Mouse (Mus musculus) olfactory bulb, adult 2 months (tissue): ENCODE data around the gene Nmnat2. TPM values are rescaled to one million over a fixed set of nuclear protein-coding genes. Genes with fewer than 3 reads are reported as not detected.

ENCODE experiments used
- H3K27ac ChIP-seq: fragments of 200-500 bp; 2 replicates; pipeline ENCODE4 v1.5.1; 2012; ENCODE audit warnings: low read depth, low read length; ENCODE audit not compliant: insufficient read depth
- H3K4me1 ChIP-seq: fragments of 200-500 bp; 2 replicates; pipeline ENCODE4 v1.6.1; 2012; ENCODE audit warnings: low read length; ENCODE audit not compliant: control insufficient read depth, insufficient read depth
- H3K4me3 ChIP-seq: fragments of 200-500 bp; 2 replicates; pipeline ENCODE4 v1.5.1; 2012; ENCODE audit warnings: mild to moderate bottlenecking, low read depth, low read length, moderate library complexity; ENCODE audit not compliant: insufficient read depth
- CTCF ChIP-seq: fragments of 200-500 bp; IDR thresholded peaks from 2 replicates; pipeline ENCODE4 v1.5.1; 2012; ENCODE audit warnings: low read depth, mild to moderate bottlenecking, low read length, moderate library complexity; ENCODE audit not compliant: insufficient read depth
- POLR2A ChIP-seq: fragments of 200-500 bp; IDR thresholded peaks from 2 replicates; pipeline ENCODE4 v1.6.1; 2012; ENCODE audit warnings: mild to moderate bottlenecking, low read depth, low read length, moderate library complexity; ENCODE audit not compliant: insufficient read depth
- WGBS: fragments of 180-500 bp; shearing (Covaris S2); methylation state at CpG from one replicate; pipeline ENCODE4 v1.1.7; 2018; 5-methylcytosine and 5-hydroxymethylcytosine counted together
- polyA plus RNA-seq: library from polyadenylated mRNA; stranded (reverse); fragments of >200 nt; gene quantifications from 2 replicates; pipeline ENCODE4 v1.2.4, GENCODE M21; 2012; ENCODE audit warnings: low replicate concordance; ENCODE audit not compliant: missing spikeins, insufficient read depth, insufficient read length

The Nmnat2 gene
- polyA plus RNA-seq, 1 experiment, result not detected

DNA sequence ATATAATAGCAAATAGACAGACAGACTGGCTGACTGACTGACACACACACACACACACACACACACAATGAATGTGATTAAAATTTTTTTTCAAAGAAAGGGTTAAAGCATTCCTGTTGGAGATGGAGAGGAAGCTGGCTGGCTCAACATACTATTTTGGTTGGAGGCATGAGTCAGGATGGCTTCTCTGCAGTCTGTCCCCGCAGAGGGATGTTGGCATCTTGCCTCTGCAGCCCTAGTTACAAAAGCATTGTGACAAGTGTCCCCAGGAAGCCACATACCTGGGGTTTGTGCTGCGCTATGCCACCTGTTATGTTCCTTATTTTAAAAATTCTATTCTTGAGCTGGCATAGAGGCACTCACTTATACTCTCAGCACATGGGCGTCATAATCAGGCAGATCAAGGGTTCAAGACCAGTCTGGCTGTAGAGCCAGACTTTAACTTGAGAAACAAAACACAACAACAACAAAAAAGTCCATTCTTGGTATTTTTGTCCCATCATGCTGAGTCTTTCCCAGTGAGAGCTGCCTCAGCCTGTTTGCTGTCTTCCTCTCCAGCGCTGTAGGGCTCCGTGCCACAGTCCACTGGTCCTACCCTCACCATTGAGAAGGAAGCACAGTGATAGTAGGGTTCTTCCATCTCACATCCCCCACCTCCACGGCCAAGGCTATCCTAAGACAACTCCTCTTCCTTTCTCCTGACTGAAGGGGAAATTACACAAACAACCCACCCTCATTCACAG lies 45.9 kb downstream of the Nmnat2 start:
- H3K4me3 ChIP-seq, result no peak overlapping the region
- no peak overlapping the region for H3K27ac ChIP-seq
- 63% methylated on average over 6 of the region's 6 CpGs for WGBS
- peaks cover 14% of the 10 kb centered on the region for H3K4me1 ChIP-seq
- no peak for TF ChIP-seq POLR2A
- no peak for TF ChIP-seq CTCF

DNA sequence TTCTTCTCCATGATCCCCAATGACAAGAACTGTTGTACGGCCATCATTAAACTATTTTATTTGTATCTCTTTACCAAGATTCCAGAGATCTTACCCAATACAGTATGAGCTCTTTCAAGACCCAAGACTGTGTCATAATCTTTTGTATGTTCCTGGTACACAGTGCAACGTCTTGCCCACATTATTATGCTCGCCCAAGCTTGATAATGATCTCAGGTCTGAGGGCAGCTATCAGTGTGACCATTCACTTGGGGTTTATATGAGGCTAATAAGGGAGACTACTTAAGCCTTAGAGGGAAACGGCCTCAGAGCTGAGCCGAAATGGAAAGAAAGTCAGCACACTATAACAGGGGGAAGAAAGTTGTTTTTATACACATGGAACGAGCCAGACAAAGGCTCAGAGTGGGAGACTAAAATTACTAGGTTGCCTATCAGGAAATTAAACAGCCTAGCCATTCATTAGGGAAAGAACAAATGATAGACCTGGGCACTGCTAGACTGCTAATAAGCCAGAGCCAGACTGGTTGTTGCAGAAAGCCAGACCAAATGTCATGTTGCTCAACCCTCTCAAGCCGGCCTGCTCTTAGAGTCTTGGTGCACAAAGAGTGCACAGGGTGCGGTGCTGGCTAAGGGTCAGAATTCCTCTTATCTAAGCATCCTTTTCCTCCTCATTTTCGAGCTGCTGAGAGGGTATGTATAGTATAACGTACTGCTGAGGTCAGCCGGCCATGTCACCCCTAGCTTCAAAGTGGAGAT lies 47.7 kb downstream of the Nmnat2 start:
- Histone ChIP-seq H3K4me1 (peaks cover 16% of the 10 kb centered on the region), H3K4me3 (no peak overlapping the region), H3K27ac (no peak overlapping the region)
- 45% methylated on average over 11 of the region's 11 CpGs for WGBS
- no peak for TF ChIP-seq CTCF
- no peak for TF ChIP-seq POLR2A

GRCm38 (mm10) chr1:153004472-153004871 lies 49.7 kb downstream of the Nmnat2 start:
- no peak for TF ChIP-seq POLR2A
- TF ChIP-seq CTCF, result no peak
- Histone ChIP-seq H3K4me3 (no peak overlapping the region), H3K27ac (no peak overlapping the region), H3K4me1 (peaks cover 16% of the 10 kb centered on the region)
- 96% methylated on average over 2 of the region's 2 CpGs for WGBS

- no peak overlapping the region for H3K27ac ChIP-seq
- 82% methylated on average over 5 of the region's 5 CpGs for WGBS
- H3K4me1 ChIP-seq, result peaks cover 11% of the 10 kb centered on the region
- no peak overlapping the region for H3K4me3 ChIP-seq
- TF ChIP-seq POLR2A (no peak), CTCF (no peak)
These were observed 51.3 kb downstream of the Nmnat2 start for GRCm38 (mm10) chr1:153006054-153006453.

GRCm38 (mm10) chr1:153006761-153007160 lies 52.0 kb downstream of the Nmnat2 start:
- 92% methylated on average over 4 of the region's 4 CpGs for WGBS
- Histone ChIP-seq H3K4me1 (peaks cover 15% of the 10 kb centered on the region), H3K4me3 (no peak overlapping the region), H3K27ac (no peak overlapping the region)
- no peak for TF ChIP-seq POLR2A
- no peak for TF ChIP-seq CTCF

- Histone ChIP-seq H3K4me1 (peaks cover 19% of the 10 kb centered on the region), H3K27ac (no peak overlapping the region), H3K4me3 (no peak overlapping the region)
- TF ChIP-seq CTCF (no peak), POLR2A (no peak)
- WGBS, result 97% methylated on average over 5 of the region's 5 CpGs
These were observed 52.5 kb downstream of the Nmnat2 start for GRCm38 (mm10) chr1:153007292-153007691.

DNA sequence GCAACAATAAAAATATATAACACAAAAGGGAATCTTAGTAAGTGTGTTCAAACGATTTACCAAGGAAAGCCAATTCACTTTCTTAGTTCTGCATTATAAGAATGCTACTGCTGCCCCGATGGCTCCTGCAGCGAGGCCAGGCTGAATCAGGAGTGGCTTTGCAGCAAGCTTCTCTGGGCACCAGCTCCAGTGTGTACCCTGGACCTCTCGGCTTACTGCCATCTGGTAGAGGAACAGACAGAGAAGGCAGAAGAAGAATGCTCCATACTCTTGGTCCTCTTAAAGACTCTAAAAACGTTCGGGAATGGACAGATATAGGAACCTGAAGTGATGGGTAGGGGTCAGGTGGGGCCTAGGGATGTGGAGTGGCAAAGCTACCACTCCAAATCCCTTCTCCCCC lies 53.0 kb downstream of the Nmnat2 start:
- TF ChIP-seq POLR2A (no peak), CTCF (no peak)
- H3K27ac ChIP-seq, result no peak overlapping the region
- 93% methylated on average over 6 of the region's 6 CpGs for WGBS
- H3K4me1 ChIP-seq, result peaks cover 18% of the 10 kb centered on the region
- no peak overlapping the region for H3K4me3 ChIP-seq

- Histone ChIP-seq H3K4me3 (no peak overlapping the region), H3K27ac (no peak overlapping the region), H3K4me1 (peaks cover 20% of the 10 kb centered on the region)
- WGBS, result 89% methylated on average over 9 of the region's 9 CpGs
- TF ChIP-seq CTCF, result no peak
- no peak for TF ChIP-seq POLR2A
These were observed 54.5 kb downstream of the Nmnat2 start for GRCm38 (mm10) chr1:153009338-153009737.

DNA sequence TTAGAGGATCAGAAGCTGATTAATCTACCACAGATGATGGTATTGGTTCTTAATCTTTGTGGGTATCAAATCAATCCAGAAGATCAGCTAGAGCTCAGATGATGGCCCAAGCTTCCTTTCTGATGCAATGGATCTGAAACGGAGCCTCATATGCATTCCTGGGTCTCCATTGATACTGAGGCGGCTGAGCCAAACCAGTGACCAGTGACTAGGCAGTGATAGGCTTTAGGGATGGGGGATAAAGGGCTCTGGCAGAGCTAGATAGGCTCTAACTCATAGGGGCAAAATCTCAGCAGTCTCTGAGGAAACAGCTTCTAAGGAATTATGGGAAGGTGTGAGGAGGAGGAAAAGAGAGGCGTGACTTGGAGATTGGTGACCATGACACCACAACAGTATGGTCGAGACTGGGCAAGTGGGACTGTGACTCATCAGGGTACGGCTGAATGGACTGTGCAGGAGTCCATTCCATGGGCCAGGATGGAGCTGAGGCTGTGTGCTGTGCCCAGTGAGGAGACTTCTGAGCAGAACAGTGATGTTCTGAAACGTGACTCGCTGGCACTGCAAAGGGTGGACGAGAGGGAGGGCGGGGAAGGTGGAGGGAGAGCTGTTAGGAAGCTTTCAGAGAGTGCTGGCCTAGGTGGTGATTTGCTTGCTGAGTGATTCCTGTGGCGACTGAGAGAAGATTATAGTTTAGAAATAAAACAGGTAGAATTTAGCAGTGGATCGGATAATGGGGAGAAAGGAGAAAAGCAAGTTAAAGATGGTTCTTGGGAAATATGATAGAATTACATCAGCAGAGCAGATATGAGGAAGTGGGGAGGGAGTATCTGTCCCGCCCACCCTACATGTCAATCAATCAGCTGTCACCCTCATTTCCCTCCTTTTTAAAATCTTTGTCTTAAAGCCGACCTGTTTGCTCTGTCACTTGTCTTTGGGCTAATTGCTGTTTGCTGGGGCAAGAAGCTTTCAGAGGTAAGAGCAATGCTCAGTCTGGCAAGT lies 55.9 kb downstream of the Nmnat2 start:
- WGBS, result 84% methylated on average over 13 of the region's 13 CpGs
- Histone ChIP-seq H3K27ac (peak overlapping the region; percentile 18), H3K4me1 (peaks cover 26% of the 10 kb centered on the region), H3K4me3 (no peak overlapping the region)
- no peak for TF ChIP-seq CTCF
- no peak for TF ChIP-seq POLR2A
